In the genomic region with DNA sequence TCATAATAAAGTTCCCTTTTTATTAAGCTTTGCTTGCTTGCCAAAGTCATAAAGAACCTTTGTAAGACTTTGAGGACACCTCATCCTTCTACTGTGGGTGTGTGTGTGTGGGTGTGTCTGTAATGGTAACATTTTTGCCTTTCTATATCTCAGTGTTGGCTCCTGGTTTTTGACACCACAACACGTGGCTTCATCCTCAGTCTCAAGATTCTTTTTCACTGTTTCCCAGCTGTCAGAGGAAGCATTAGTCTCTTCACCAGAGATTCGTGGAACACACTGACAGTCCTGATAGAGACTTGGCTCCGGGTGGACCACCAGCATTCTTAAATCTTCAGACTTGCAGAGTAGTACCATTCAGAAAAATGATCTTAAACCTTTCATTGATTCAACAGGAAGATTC, we compare ENCODE assay signal across 8 mouse cellular contexts. TPM values are rescaled to one million over a fixed set of nuclear protein-coding genes. Genes with fewer than 3 reads are reported as not detected.
DNase-seq lines count a peak whose midpoint lies in the region; ATAC-seq and TF ChIP-seq lines count a peak whose summit lies in the region.

No protein-coding gene starts in this region.

- H3K27ac ChIP-seq in kidney, postnatal 0 days = no peak overlapping the region
- H3K27ac ChIP-seq in intestine, embryonic 16.5 days (ENCODE audit: low read length) = no peak overlapping the region

- 0 out of 2 replicates have a peak, but pooled peaks have one; percentile 30 for ATAC-seq in kidney, postnatal 0 days (replicated peaks; ENCODE audit: low FRiP score, low read depth)
- 0 out of 2 replicates have a peak, but pooled peaks have one; percentile 3 for ATAC-seq in erythroblast, adult 5-6 weeks (replicated peaks; ENCODE audit: low FRiP score, poor library complexity, severe bottlenecking)
- ATAC-seq in intestine, embryonic 16.5 days = no peak; the same call in 1 of the 2 replicates
- ATAC-seq in megakaryocyte-erythroid progenitor cell, adult 5-6 weeks (replicated peaks; ENCODE audit: low FRiP score, low TSS enrichment, poor library complexity, severe bottlenecking) = no peak

- H3K4me2 ChIP-seq in kidney, postnatal 0 days (ENCODE audit: low read length) = peak overlapping the region; percentile 58
- peak overlapping the region; percentile 45 for H3K4me2 ChIP-seq in intestine, embryonic 16.5 days (ENCODE audit: low read depth, low read length)

- no peak for TF ChIP-seq CTCF in kidney, postnatal 0 days (IDR thresholded peaks at IDR 0.05; ENCODE audit: low read depth)

- H3K9ac ChIP-seq in kidney, postnatal 0 days (ENCODE audit: low read depth, low read length) = no peak overlapping the region
- peak overlapping the region; percentile 47; the same call in 1 of the 2 replicates for H3K9ac ChIP-seq in intestine, embryonic 16.5 days (ENCODE audit: low read depth, low read length)

- WGBS in kidney, postnatal 0 days = 20% methylated on average over 3 of the region's 3 CpGs
- WGBS in intestine, embryonic 16.5 days = 15% methylated on average over 3 of the region's 3 CpGs

- no peak for DNase-seq in kidney, postnatal 0 days (ENCODE audit: low spot score)
- no peak for DNase-seq in kidney, postnatal 14 days
- peak; percentile 13 for DNase-seq in neural tube, embryonic 10.5 days (ENCODE audit: extremely low spot score, low spot score)
- DNase-seq in frontal cortex, adult 2 months (ENCODE audit: extremely low spot score in 1 of 2, low spot score in 1 of 2) = no peak
- DNase-seq in urinary bladder, postnatal 14 days (ENCODE audit: low spot score) = no peak

- peak overlapping the region; percentile 70 for H3K4me3 ChIP-seq in kidney, postnatal 0 days (replicated peaks; ENCODE audit: low read depth, low read length)
- peak overlapping the region; percentile 80 for H3K4me3 ChIP-seq in intestine, embryonic 16.5 days (ENCODE audit: low read length)

- H3K36me3 ChIP-seq in kidney, postnatal 0 days (ENCODE audit: insufficient read depth, low read length) = peaks cover 7% of the 10 kb centered on the region; the same call in 1 of the 2 replicates
- no peaks in the 10 kb centered on the region for H3K36me3 ChIP-seq in intestine, embryonic 16.5 days (ENCODE audit: control insufficient read depth, insufficient read depth, low read length)

- H3K4me1 ChIP-seq in kidney, postnatal 0 days (replicated peaks; ENCODE audit: insufficient read depth, low read length) = no peaks in the 10 kb centered on the region
- 0 out of 2 replicates have a peak, but pooled peaks cover 4% of the 10 kb centered on the region for H3K4me1 ChIP-seq in intestine, embryonic 16.5 days (ENCODE audit: control insufficient read depth, insufficient read depth, low read length)

- no peaks in the 10 kb centered on the region for H3K27me3 ChIP-seq in kidney, postnatal 0 days (ENCODE audit: insufficient read depth, low read length)
- H3K27me3 ChIP-seq in intestine, embryonic 16.5 days (replicated peaks; ENCODE audit: control insufficient read depth, insufficient read depth, low read length) = no peaks in the 10 kb centered on the region

- no peaks in the 10 kb centered on the region for H3K9me3 ChIP-seq in kidney, postnatal 0 days (replicated peaks; ENCODE audit: low read length)
- H3K9me3 ChIP-seq in intestine, embryonic 16.5 days (ENCODE audit: control insufficient read depth, low read length) = no peaks in the 10 kb centered on the region

RNA-seq across cellular contexts. Expression of gene Ints4, which starts 0.5 kb away (rescaled TPM):
- 36.4 and 37.4 TPM in 2 replicates for polyA plus RNA-seq in kidney, postnatal 0 days (2015; fragmentation: Nextera tagmentation; extraction: Ambion mirVana)
- total RNA-seq in erythroblast, adult 5-6 weeks (2015; ENCODE audit: low replicate concordance) = 30.9 and 39.2 TPM in 2 replicates
- total RNA-seq in erythroblast, adult 5-6 weeks (2017; ENCODE audit: low replicate concordance) = 11.2 and 19.9 TPM in 2 replicates
- 38.7 and 41.2 TPM in 2 replicates for polyA plus RNA-seq in intestine, embryonic 16.5 days (2015; fragmentation: Nextera tagmentation; extraction: Ambion mirVana)
- polyA plus RNA-seq in frontal cortex, adult 2 months (2012; rRNA removed) = 50.7 and 67.3 TPM in 2 replicates
- total RNA-seq in megakaryocyte-erythroid progenitor cell, adult 5-6 weeks (2014; fragmentation: Nextera tagmentation) = 42.6 and 71.6 TPM in 2 replicates
- 51.3 and 74.9 TPM in 2 replicates for total RNA-seq in megakaryocyte-erythroid progenitor cell, adult 5-6 weeks (2017)

RNA-seq across cellular contexts. Expression of gene Kctd14, which starts 29.2 kb away (rescaled TPM):
- polyA plus RNA-seq in kidney, postnatal 0 days (2015; fragmentation: Nextera tagmentation; extraction: Ambion mirVana) = 0.72 and 0.88 TPM in 2 replicates
- 26.1 and 51.9 TPM in 2 replicates for total RNA-seq in erythroblast, adult 5-6 weeks (2015; ENCODE audit: low replicate concordance)
- 22.4 and 34.0 TPM in 2 replicates for total RNA-seq in erythroblast, adult 5-6 weeks (2017; ENCODE audit: low replicate concordance)
- polyA plus RNA-seq in intestine, embryonic 16.5 days (2015; fragmentation: Nextera tagmentation; extraction: Ambion mirVana) = 6.8 and 7.3 TPM in 2 replicates
- 6.2 and 6.4 TPM in 2 replicates for polyA plus RNA-seq in frontal cortex, adult 2 months (2012; rRNA removed)
- total RNA-seq in megakaryocyte-erythroid progenitor cell, adult 5-6 weeks (2014; fragmentation: Nextera tagmentation) = 8.5 and 10.1 TPM in 2 replicates
- 2.8 and 4.4 TPM in 2 replicates for total RNA-seq in megakaryocyte-erythroid progenitor cell, adult 5-6 weeks (2017)

Comparison
In these comparisons a context has a peak if more than half of its experiments do, and no peak if none do; other contexts are left out.
1. ATAC-seq: peak in kidney, postnatal 0 days (single experiment) and erythroblast, adult 5-6 weeks (single experiment); none in intestine, embryonic 16.5 days (single experiment) and megakaryocyte-erythroid progenitor cell, adult 5-6 weeks (single experiment).